Mouse (Mus musculus): ENCODE data around the gene Mtx1.

DNA sequence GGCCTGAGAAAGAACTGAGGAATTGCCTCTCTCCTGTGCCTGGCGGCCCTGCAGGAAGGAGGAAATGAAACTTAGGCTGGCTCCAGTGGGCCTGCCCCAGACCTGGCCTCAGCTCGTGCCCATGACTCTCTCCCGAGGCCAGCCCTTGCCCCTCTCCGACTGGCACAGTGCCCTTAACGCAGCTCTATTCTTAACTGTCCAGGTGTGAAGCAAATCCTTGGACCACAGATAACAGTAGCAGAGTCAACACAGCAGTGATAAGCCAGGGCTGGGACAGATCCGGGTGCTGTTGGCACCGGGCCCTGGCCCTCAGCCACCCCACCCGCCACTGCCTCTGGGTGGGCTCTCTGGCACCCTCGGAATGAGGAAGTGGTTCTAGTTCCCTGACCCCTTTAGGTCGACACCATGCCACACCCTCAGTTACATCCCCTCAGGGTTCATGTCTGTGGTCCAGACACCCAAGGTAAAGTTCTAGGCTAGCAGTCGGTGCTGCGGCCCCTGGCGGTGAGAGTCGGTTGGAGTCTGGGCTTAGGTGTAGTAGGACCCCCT lies 6.7 kb upstream of the Mtx1 start:
- no peak for TF ChIP-seq GATA1 (IDR thresholded peaks at IDR 0.05; ENCODE audit: borderline replicate concordance, low read length)
- no peak for TF ChIP-seq FLI1 (IDR thresholded peaks at IDR 0.05; ENCODE audit: low read length)
